Mouse (Mus musculus) lung, postnatal 10 days (tissue): ENCODE measurements around the gene Rarb.

Experiments
- DNase-seq: peaks from one replicate; pipeline ENCODE4 v3.0.0; 2021

Gene Rarb

DNA sequence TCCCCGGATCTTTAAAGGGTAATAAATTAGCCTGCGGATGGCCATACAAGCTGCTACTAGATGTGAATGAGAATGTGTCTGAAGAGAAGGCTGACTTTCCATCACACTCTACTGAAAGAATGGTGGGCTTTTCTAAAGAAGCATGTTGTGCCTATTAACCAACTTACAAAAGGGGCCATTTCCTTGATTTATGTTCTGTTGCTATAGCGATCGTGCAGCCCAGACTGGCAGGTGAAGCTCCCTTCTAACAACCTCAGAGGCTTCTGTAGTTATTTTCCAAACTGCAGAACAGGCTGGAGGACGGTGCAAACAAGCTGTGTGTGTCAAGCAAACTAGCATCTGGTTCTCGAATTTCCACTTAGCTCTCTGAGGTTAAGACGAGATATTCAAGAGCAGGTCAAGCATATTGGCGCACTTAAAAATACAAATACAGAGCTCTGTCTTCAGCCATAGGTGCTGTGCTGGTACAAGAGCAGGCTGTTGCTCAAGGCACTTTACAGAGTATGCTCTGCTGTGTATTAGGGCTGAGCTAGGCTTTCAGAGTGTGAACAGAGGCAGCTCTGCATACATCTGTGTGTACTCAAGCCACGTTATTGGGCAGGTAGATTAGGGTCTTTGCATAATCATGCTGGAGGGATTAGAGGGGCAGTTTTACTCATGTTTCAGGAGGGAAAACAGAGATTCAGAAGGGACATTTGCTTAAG is 85.2 kb downstream of the Rarb start:
- DNase-seq: no peak

DNA sequence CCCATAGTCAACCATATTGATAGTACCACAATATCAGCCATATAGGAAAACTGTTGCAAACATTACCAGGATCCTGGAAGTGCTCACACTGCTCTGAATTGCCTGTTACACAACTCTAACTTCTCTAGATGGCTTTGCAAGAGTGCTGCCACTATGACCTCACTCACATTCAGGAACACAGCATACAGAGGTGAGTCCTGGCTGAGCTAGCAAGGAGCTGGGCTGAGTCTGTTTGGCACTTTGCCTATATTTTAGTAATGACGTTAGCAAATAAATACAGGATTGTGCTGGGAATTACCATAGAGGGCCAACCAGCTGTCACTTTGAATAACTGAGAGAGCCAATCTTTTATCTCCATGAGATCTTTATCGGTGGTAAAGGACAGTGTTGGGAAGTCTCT is 86.9 kb downstream of the Rarb start:
- DNase-seq: no peak

DNA sequence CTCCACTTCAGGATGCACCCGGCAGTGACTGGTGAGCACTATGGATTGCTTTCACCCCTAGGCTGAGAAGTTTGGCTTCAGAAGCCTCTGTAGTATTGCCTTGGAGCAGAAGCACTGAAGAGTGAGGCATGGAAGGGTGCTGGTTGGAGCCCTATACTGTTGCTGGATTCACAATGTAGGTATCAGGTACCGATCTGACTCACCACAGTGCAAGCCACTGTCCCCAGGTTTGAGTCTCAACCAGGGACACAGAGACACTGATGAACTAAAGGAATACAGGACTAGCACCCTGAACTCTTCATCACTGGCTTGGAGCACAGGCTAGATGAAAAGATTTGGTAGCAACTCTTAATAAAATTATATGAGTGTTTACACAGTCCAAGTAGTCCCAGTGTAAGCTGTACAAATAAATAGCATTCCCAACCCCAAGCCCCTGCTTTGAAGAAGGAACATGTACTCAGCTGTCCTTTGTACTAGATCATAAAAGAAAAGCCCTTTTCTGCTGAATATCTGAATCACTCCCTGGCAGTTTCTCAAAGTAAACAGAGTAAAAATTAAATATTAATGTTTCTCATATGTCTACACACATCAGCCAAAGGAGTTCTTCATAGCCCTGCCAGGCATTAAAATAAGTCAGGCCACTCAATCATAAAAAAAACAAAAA is 90.6 kb downstream of the Rarb start:
- DNase-seq: no peak

DNA sequence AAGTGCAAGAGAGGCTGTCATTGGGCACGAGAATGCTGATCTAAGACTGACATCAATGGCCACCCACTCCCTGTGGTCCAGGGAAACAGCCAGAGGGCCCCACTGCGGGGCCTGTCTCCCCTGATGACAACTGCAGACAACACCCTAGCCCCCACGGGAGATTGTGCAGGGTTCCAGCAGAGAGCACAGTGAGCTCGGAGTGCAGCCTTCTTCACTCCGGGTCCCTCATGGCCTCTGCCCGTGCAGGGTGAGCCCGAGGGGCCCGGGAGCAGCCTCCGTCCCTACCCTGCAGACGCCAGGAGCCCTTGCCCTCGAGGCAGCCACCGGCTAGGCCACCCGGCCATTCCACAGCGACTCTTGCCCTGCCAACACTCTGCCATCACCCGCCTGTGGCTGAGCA is 95.0 kb downstream of the Rarb start:
- no peak for DNase-seq

DNA sequence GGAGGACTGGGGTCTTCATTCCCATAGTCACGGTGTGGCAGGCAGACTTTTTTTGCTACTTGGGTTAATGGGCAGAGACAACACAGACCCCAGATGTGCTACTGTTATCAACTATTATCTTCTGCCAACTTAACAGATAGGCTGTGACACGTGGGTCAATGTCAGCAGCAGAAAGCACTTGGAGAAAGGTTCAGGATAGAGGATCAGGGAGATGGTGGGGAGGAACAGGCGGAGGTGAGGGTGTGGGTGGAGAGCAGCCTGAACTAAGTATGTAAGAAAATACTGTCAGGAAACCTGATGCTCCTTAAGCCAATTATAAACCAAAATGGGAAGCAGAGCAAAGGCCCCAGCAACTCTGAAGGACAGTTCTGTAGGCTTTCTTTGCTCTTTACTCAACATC is 101.1 kb downstream of the Rarb start:
- DNase-seq: no peak

DNA sequence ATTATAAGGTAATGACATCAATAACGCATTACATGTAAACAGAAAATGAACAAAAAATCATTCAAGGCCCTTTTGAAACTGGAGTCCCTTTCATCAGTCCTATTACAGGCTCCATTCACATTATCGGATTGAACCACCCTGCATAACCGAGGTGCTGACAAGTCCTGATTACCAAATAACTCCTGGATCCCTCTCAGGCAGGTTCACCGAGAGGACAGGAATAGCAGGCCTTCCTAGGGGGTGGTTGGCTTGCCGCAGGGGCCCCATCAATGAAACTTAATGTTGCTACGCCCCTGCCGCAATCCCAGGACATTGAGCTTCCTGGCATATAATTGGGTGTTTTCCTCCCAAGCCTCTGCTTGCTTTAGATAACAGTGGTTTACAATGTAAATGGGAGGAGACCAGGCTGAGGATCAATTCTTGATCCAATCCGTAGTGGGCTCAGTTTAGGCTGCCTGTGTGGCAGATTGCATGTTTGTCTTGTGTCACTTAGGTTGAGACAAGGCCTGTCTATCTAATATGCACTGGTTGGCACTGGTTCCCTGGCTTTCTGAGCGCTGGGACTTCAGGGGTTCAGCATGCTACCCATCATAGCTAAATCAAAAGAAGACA is 104.5 kb downstream of the Rarb start:
- no peak for DNase-seq

DNA sequence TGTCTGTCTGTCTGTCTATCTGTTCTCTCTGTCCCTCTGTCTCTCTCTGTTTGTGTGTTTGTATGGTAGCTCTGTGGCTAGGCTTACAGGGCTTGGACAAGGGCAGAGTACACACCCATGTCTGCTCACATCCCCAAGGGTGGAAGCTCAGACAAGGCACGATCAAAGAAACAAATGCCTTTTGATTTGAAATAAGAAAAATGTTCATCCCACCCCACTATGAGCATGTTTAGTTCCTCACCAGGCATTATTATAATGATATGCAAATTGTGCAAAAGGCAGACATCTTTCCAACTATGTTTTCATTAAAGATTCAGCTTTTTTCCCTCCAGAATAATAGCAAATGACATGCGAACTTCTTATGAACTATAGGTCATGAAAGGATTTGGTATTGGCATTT is 105.2 kb downstream of the Rarb start:
- DNase-seq: no peak

DNA sequence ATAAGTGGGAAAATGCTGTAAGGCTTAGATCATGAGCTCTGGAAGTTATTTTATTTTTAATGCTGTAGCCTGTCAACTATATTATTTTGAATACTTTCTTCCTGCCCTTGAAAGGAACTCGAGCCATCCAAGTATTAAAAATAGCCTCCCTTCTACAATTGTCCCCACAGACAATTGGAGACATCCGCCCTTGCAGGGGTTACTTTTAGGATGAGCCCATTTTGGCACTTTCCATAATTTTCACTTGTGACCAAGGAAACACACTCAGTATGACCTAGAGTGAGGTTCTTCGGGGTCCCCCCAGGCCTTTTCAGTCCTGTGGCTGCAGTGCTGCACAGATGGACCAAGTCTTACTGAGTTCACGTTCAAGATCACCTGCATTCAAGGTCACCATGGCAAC is 119.7 kb downstream of the Rarb start:
- no peak for DNase-seq

DNA sequence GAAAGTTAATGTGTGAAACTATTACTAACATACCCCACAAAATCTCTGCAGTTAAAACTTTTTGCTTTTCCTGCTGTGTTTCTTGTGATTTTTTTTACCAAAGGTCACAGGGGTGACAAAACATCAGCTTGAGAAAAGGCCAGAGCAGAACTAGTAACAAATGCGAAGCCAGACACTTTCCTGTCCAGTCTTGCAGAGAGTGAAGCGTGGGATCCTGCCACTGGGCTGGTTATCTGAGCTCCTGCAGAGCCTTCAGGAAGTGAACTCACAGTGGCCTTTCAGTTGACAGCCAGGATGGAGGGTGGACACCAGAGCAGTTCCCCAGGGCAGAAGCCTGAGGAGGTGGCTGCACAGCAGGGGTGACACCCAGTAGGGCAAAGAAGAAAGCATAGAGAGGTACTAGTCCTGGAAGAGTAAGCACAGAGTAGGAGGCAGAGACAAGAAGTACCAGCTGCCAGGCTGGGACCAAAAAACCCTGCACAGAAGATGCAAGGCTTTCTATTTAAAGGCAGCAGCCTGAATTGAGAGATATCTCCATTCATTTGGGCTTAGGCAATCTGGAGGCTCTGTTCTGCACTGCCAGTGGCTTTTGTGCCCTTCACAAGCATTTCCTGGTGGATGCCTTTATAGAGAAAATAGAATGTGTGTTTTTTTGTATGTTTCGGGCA is 123.4 kb downstream of the Rarb start:
- DNase-seq: peak; percentile 6

DNA sequence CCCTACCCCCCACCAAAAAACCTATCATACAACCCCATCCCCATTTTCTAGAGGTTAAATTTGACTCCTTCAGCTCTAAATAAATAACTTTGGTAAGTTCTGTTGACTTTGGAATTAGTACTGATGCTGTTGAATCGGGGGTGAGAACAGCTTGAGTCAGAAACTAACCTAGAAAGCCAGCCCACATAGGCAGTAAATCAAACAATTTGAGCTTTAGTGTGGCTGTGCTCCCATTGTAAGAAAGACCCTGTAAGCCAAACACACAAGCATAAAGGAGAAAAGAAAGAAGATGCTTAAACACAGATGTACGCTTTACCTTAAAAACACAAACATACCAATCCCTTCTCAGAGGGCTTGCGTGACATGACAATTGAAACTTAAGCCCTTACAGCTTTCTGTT is 140.6 kb downstream of the Rarb start:
- DNase-seq: no peak

DNA sequence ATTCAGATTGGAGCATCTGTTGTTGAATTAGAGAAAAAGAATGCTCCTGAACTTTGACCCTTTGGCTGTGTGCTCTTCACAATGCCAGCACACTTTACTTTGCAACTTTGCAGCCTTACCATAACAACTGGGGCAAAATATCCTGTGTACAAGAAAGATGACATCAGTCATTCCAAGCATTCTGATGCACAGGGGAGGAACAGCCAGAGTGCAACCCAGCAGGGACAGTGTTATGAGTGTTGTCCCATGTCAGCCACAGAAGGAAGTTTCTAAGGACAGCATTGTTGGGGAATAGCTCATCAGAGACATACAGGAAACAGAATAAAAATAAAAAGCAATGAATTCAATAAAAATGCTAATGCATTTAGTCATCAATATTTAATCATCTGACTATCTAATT is 141.9 kb downstream of the Rarb start:
- DNase-seq: no peak

DNA sequence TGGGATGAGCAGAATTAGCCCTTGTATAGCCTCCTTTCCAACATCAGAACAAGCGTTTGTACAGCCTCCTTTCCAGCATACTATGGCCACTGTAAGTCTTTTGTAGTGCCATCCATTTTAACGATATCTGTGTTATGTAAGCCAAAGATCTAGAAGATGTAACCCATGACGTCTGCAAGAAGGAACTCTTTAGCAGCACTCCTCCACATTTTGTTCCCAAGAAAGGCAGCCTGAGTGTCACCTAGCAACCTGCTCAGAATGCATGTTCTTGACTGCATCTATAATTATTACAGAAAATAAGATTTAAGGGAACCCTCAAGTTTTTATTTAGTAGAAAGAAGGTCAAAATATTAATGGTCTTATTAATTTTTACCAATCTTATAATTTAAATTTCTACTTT is 148.4 kb downstream of the Rarb start:
- DNase-seq: no peak

DNA sequence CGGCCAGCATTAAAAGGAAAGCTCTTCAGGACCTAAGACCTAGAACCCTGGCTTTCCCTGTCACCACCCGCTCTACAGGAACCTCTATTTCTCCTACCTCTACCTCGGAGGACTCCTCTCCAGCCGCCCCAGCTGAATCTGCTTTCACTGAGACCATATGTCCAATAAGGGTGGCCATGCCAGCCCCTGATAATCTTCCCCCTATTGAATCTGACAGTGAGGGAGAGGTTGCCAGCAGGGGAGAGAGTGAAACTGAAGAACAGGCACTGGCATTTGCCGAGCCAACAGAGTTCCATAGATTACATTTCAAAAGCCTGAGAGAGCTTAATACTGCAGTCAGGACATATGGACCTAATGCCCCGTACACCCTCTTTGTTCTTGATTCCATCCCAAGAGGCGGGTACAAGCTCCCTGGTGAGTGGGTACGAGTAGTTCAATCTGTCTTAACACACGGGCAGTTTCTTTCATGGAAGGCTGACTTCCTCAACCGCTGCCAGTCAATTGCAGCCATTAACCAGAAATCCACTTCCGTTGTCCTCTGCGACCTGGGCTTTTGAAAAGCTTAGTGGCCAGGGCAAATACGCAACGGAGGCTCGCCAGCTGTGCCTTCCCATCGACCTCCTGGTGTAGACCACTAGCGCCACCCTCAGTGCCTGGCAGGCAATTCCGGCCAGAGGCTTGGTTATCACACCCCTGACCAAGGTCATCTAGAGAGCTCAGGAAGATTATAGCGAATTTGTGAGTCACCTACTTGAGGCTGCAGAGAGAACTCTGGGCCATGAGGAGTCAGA is 179.6 kb downstream of the Rarb start:
- no peak for DNase-seq

DNA sequence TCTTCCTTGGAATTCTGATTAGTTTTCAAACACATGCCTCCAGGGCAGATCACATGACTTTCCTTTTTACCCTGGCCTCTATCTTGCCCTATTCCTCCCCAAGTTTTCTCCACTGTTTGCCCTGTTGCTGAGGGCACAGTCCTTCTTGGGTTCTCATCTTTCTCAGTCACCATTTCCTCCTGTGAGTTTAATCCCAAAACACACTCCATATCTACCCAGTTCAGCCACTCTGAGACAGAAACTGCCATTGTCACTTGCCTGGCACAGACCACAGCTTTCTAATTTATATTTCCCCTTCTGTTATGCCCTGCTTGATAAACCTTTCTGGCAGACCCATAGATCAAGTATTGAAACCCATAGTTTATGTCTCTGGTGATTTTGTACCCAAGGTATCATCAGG is 205.0 kb downstream of the Rarb start:
- no peak for DNase-seq

DNA sequence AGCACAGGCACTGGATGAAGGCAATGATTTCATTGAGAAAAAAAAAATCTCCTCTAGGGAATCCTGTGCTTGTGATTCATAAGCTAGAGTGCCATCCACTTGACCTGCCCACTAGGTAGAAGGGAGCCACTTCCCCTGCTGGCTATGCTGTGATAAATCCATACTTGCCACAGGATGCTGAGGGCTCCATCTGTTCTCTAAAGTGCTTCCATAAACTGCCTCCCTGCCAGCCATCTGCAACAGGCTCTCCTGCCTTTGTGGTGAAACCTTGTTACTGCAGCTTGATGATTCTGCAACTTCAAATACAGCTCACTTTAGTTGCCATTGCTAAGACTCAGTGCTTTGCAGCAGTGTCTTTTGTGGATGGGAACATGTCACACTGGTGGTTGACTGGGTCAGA is 213.5 kb downstream of the Rarb start:
- DNase-seq: no peak

DNA sequence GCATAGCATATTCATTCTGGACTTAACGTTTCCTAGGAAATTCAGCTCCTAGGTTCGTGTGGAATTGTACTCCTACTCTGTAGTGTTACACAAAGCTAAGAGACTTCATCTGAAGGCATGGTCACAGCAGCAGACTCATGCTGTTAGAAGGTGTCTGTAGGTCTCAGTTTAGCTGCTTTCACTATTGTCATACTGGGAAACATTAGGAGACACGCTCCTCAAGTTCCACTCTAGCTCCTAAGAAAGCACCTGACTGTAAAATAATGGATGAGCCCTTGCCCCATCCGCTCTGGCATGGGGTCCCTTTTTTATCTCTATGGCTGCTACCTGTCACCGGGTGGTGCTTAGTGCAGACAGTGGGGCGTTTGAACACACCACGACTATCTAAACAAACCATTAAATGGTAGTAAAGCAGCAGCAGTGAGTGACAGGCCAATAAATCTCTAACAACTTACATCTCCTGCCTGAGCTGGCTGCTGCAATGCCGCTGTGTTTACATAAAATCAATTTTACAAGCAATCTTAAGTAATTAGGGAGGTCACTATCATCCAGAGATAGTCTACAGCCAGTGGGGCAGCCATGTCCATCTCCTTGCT is 214.4 kb downstream of the Rarb start:
- no peak for DNase-seq

DNA sequence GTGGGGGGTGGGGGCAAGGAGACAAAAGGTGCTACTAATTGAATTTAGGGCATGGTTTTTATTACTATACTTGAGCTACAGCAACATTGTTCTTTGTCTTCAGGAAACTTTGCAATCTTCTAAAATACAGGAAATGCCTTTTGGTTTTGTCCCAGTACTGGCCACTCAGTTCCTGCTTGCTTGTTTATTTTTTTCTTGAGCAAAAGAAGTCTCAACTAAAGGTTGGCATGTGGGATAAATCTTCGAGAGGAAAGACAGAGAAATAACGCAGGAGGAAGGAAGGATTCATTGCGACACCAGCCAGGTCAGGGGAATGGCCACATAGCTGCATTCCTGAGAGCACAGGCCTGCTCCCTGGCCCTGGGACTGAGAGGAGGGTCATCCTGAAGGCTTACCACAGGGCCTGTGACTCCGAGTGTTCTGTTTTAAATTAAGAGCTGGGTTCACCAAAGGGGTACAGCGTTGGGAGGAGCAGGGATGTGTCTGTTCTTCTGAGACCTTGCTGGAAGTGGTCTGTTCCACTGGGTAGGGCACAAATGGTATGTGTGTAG is 215.8 kb downstream of the Rarb start:
- peak; percentile 9 for DNase-seq

DNA sequence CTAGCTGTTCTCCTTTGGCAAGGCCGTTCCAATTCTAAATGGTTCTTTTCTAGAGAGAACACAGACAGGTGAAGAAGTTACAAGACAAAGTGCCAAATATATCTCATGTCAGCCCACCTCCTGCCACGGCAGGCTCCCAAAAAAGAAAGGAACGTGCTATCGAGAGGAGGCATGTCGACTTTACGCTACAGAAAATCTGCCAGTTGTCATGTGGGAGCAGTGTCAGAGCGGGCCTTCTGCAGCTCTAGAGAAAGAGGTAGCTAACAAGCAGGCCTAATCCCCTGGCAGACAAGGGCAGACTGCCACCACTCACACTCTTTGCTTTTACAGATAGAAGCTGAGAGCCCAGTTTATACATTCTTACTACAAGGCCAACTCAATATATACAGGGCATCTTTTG is 219.7 kb downstream of the Rarb start:
- DNase-seq: no peak

DNA sequence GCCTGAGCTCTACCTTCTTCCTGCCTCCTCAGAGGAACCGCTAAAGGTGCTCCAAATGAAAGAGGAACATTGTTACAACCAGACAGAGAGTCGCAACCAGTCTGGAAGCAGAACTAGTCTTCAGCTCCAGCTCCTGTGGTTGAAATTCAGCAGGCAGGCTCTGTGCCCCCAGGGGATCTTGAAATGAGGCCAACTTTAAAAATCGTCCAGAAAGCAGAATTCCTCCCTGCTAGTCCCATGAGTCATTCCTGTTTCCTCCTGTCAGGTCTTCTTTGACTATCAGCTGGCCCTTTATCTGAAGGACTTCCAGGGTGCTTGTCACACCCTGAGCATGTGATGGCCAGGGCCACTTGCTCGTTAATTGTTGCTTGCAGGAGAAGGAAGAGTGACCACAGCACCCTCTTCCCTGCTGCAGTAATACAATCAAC is 220.9 kb downstream of the Rarb start:
- DNase-seq: no peak

DNA sequence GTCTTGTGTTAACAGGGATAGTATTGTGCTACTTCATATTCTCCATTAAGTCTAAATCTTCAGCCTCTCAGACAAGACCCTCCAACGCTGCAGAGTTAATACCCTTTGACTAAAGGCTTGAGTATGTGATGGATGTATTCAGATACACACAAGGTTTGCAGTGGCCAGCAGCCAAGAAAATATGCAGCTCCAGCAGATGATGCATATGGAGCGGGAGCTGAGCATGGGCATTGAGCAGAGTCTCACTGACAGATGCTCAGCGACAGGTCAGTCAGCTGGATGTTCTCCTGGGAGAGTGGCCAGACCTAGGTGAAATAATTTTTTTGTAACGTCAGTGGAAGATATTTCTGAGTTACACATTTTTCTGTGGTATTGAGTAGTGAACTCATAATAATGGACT is 229.8 kb downstream of the Rarb start:
- no peak for DNase-seq

DNA sequence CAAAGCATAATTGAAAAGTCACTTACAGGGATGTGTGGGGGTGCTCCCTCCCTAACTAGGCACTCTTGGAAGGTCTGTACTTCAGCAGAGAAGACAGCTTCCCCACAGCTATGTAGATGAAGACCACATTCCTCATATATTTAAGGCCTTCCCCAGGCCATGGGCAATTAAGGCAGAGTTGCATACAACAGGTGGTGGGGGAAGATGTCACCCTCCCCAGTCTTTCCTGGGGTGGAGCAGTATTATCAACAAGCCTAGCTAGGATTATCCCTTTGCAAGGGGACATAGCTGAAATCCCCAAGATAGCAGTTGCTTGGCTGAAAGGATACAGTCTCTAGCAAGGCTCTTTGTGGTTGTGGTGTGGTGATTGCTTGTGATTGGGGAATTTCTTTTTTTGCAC is 240.9 kb downstream of the Rarb start:
- no peak for DNase-seq

DNA sequence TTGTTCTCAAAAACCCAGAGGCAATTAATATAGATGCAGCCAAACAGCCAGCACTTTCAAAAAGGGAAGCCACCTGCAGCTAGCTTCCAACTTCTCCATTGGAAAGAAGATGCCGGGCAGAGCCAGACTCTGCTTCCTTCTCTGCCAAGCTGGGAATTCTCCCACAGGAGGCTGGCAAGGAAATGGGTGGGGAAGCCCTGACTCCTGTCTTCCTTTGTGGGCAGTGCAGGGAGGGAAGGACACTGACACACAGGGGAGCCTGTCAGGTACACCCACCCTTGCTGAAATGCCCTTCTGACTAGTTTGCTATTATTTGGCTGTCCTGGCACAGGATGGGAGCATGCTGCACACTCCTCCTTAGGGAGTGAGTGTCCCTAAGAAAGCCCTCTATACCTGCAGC is 241.9 kb downstream of the Rarb start:
- DNase-seq: peak; percentile 12
